Mouse (Mus musculus) kidney, adult 18-20 months (tissue): ENCODE measurements around the gene Vmn2r97.
"Not testable (repeated sequence)": the region's sequence is repeated elsewhere in the genome, so short reads cannot be mapped to it uniquely, and the experiment has no call there.

Experiments used
- DNase-seq: peaks from one replicate; pipeline ENCODE4 v3.0.0; 2021

Gene Vmn2r97

GRCm38 (mm10) chr17:18914000-18914399 lies at the start of gene Vmn2r97:
Gene Vmn2r97, plus strand, starts transcription at chr17:18914300.
- DNase-seq, result not testable (repeated sequence)

- DNase-seq, result not testable (repeated sequence)
These were observed 31.7 kb upstream of the Vmn2r97 start for GRCm38 (mm10) chr17:18882436-18882835.

GRCm38 (mm10) chr17:18889745-18890329 lies 24.3 kb upstream of the Vmn2r97 start:
- DNase-seq, result no peak

- not testable (repeated sequence) for DNase-seq
These were observed 43.7 kb downstream of the Vmn2r97 start for GRCm38 (mm10) chr17:18957800-18958199.

GRCm38 (mm10) chr17:18968371-18969275 lies 54.5 kb downstream of the Vmn2r97 start:
- no peak for DNase-seq
